Mouse (Mus musculus) kidney, postnatal 0 days (tissue): ENCODE data around the gene Adgrl3. TPM values are rescaled to one million over a fixed set of nuclear protein-coding genes. Genes with fewer than 3 reads are reported as not detected.

Source experiments
- ATAC-seq: fragments of 200-750 bp; cut with Nextera tagmentation; replicated peaks from 2 replicates; pipeline ENCODE4 v1.8.0; 2017; ENCODE audit warnings: low read depth, moderate number of reproducible peaks, moderate TSS enrichment, moderate library complexity; ENCODE audit not compliant: low FRiP score
- DNase-seq: peaks from one replicate; pipeline ENCODE4 v3.0.0-alpha.2; 2016; ENCODE audit warnings: low spot score
- H3K27ac ChIP-seq: fragments of 300-500 bp; sonication (generic); 2 replicates; pipeline ENCODE4 v1.5.1; 2014; ENCODE audit warnings: mild to moderate bottlenecking
- H3K27me3 ChIP-seq: fragments of 300-500 bp; sonication (generic); 2 replicates; pipeline ENCODE4 v1.6.1; 2014; ENCODE audit warnings: low read length, mixed read lengths; ENCODE audit not compliant: insufficient read depth
- H3K36me3 ChIP-seq: fragments of 300-500 bp; sonication (generic); 2 replicates; pipeline ENCODE4 v1.6.1; 2014; ENCODE audit warnings: low read length, mixed read lengths; ENCODE audit not compliant: insufficient read depth
- H3K4me1 ChIP-seq: fragments of 300-500 bp; sonication (generic); replicated peaks from 2 replicates; pipeline ENCODE4 v1.6.1; 2014; ENCODE audit warnings: antibody characterized with exemption, low read length, mixed read lengths; ENCODE audit not compliant: insufficient read depth
- H3K4me2 ChIP-seq: fragments of 300-500 bp; sonication (generic); 2 replicates; pipeline ENCODE4 v1.6.1; 2014; ENCODE audit warnings: mild to moderate bottlenecking, low read length, moderate library complexity, mixed read lengths
- H3K4me3 ChIP-seq: fragments of 300-500 bp; sonication (generic); replicated peaks from 2 replicates; pipeline ENCODE4 v1.5.1; 2014; ENCODE audit warnings: low read depth, low read length
- H3K9ac ChIP-seq: fragments of 300-500 bp; sonication (generic); 2 replicates; pipeline ENCODE4 v1.6.1; 2014; ENCODE audit warnings: low read depth, low read length
- H3K9me3 ChIP-seq: fragments of 300-500 bp; sonication (generic); replicated peaks from 2 replicates; pipeline ENCODE4 v1.6.1; 2016; ENCODE audit warnings: low read length, inconsistent platforms, mixed read lengths
- CTCF ChIP-seq: IDR thresholded peaks from 2 replicates; pipeline ENCODE4 v1.5.1; 2016; ENCODE audit warnings: antibody characterized with exemption, low read depth, mild to moderate bottlenecking, moderate library complexity
- WGBS: fragments of 180-500 bp; shearing (Covaris S2); extraction: QIAGEN DNeasy Blood & Tissue Kit; methylation state at CpG from one replicate; pipeline ENCODE4 v1.1.7; 2014; 5-methylcytosine and 5-hydroxymethylcytosine counted together
- polyA plus RNA-seq: library from polyadenylated mRNA; unstranded; fragments of >200 nt; fragmentation: Nextera tagmentation; extraction: Ambion mirVana; gene quantifications from 2 replicates; pipeline ENCODE4 v1.2.1, GENCODE M21; 2015

Adgrl3 gene
- polyA plus RNA-seq, 1 experiment from 2014 or later = 8.8 TPM

- Histone ChIP-seq H3K4me1 (no peaks in the 10 kb centered on the region), H3K27me3 (no peaks in the 10 kb centered on the region), H3K36me3 (no peaks in the 10 kb centered on the region), H3K9ac (no peak overlapping the region), H3K4me3 (no peak overlapping the region), H3K9me3 (no peaks in the 10 kb centered on the region), H3K4me2 (no peak overlapping the region), H3K27ac (no peak overlapping the region)
- 69% methylated on average over 7 of the region's 7 CpGs for WGBS
- no peak for TF ChIP-seq CTCF
- DNase-seq = no peak
- ATAC-seq = no peak
Observed at GRCm38 (mm10) chr5:81757093-81757725, 737.3 kb downstream of the Adgrl3 start.

GRCm38 (mm10) chr5:81776234-81776633, 756.3 kb downstream of the Adgrl3 start:
- ATAC-seq = no peak
- Histone ChIP-seq H3K27me3 (no peaks in the 10 kb centered on the region), H3K9ac (no peak overlapping the region), H3K27ac (no peak overlapping the region), H3K4me3 (no peak overlapping the region), H3K9me3 (no peaks in the 10 kb centered on the region), H3K4me2 (no peak overlapping the region), H3K4me1 (no peaks in the 10 kb centered on the region), H3K36me3 (no peaks in the 10 kb centered on the region)
- DNase-seq = no peak
- TF ChIP-seq CTCF = no peak
- WGBS = 74% methylated on average over 5 of the region's 5 CpGs

- no peak for TF ChIP-seq CTCF
- Histone ChIP-seq H3K9me3 (no peaks in the 10 kb centered on the region), H3K4me3 (no peak overlapping the region), H3K27ac (no peak overlapping the region), H3K4me2 (no peak overlapping the region), H3K36me3 (no peaks in the 10 kb centered on the region), H3K9ac (no peak overlapping the region), H3K27me3 (no peaks in the 10 kb centered on the region), H3K4me1 (no peaks in the 10 kb centered on the region)
- no peak for ATAC-seq
- 65% methylated on average over 5 of the region's 5 CpGs for whole genome bisulfite sequencing
- no peak for DNase-seq
Observed at GRCm38 (mm10) chr5:81776746-81777145, 756.8 kb downstream of the Adgrl3 start.

- no peaks in the 10 kb centered on the region for H3K4me1 ChIP-seq
- no peaks in the 10 kb centered on the region for H3K36me3 ChIP-seq
- TF ChIP-seq CTCF = no peak
- DNase-seq (no peak), ATAC-seq (no peak)
- no peaks in the 10 kb centered on the region for H3K27me3 ChIP-seq
- H3K9ac ChIP-seq = no peak overlapping the region
- no peaks in the 10 kb centered on the region for H3K9me3 ChIP-seq
- no peak overlapping the region for H3K4me3 ChIP-seq
- H3K27ac ChIP-seq = no peak overlapping the region
- WGBS = 80% methylated on average over 8 of the region's 8 CpGs
- no peak overlapping the region for H3K4me2 ChIP-seq
Observed at GRCm38 (mm10) chr5:81784770-81785169, 764.8 kb downstream of the Adgrl3 start.

GRCm38 (mm10) chr5:81790710-81791109, 770.8 kb downstream of the Adgrl3 start:
- Histone ChIP-seq H3K9ac (no peak overlapping the region), H3K9me3 (no peaks in the 10 kb centered on the region), H3K27ac (no peak overlapping the region), H3K4me1 (no peaks in the 10 kb centered on the region), H3K27me3 (no peaks in the 10 kb centered on the region), H3K36me3 (0 out of 2 replicates have a peak, but pooled peaks cover 4% of the 10 kb centered on the region), H3K4me2 (no peak overlapping the region), H3K4me3 (no peak overlapping the region)
- DNase-seq (no peak), ATAC-seq (no peak)
- WGBS = 89% methylated on average over 1 of the region's 1 CpGs
- no peak for TF ChIP-seq CTCF

DNA sequence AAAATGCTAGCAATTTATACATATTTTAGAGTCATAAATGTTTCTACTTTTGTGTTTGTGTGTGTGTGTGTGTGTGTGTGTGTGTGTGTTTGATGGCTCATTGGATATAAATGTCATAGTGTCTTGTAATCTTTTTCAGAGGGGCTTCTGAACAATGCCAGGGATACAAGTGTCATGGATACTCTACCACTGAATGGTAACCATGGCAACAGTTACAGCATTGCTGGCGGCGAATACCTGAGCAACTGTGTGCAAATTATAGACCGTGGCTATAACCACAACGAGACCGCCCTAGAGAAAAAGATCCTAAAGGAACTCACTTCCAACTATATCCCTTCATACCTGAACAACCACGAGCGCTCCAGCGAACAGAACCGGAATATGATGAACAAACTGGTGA, 774.2 kb downstream of the Adgrl3 start:
- H3K27me3 ChIP-seq = no peaks in the 10 kb centered on the region
- DNase-seq = no peak
- no peak overlapping the region for H3K27ac ChIP-seq
- no peak overlapping the region for H3K4me2 ChIP-seq
- no peak overlapping the region for H3K9ac ChIP-seq
- no peak for TF ChIP-seq CTCF
- no peaks in the 10 kb centered on the region for H3K9me3 ChIP-seq
- no peak overlapping the region for H3K4me3 ChIP-seq
- 0 out of 2 replicates have a peak, but pooled peaks cover 4% of the 10 kb centered on the region for H3K36me3 ChIP-seq
- 91% methylated on average over 9 of the region's 9 CpGs for WGBS
- no peak for ATAC-seq
- no peaks in the 10 kb centered on the region for H3K4me1 ChIP-seq

- Histone ChIP-seq H3K36me3 (0 out of 2 replicates have a peak, but pooled peaks cover 4% of the 10 kb centered on the region), H3K27me3 (no peaks in the 10 kb centered on the region), H3K9ac (no peak overlapping the region), H3K4me2 (no peak overlapping the region), H3K4me1 (no peaks in the 10 kb centered on the region), H3K27ac (no peak overlapping the region), H3K9me3 (no peaks in the 10 kb centered on the region), H3K4me3 (no peak overlapping the region)
- ATAC-seq (no peak), DNase-seq (no peak)
- TF ChIP-seq CTCF = no peak
- 91% methylated on average over 24 of the region's 24 CpGs for WGBS
Observed at GRCm38 (mm10) chr5:81794601-81795000, 774.7 kb downstream of the Adgrl3 start.
